Mouse (Mus musculus) midbrain, embryonic 11.5 days (tissue): ENCODE data around the gene Mt1. TPM values are rescaled to one million over a fixed set of nuclear protein-coding genes. Genes with fewer than 3 reads are reported as not detected.
"Not testable (repeated sequence)": the region's sequence is repeated elsewhere in the genome, so short reads cannot be mapped to it uniquely, and the experiment has no call there.

ENCODE experiments used
- ATAC-seq: fragments of 200-750 bp; cut with Nextera tagmentation; 2 replicates; pipeline ENCODE4 v1.8.0; 2017; ENCODE audit warnings: moderate TSS enrichment, moderate library complexity; ENCODE audit not compliant: low FRiP score
- DNase-seq: peaks from one replicate; pipeline ENCODE4 v3.0.0; 2015; ENCODE audit warnings: low spot score; ENCODE audit errors: missing footprints
- H3K27ac ChIP-seq: fragments of 300-500 bp; sonication (generic); 2 replicates; pipeline ENCODE4 v1.5.1; 2014; ENCODE audit warnings: low read depth, low read length
- H3K27me3 ChIP-seq: fragments of 300-500 bp; sonication (generic); 2 replicates; pipeline ENCODE4 v1.6.1; 2014; ENCODE audit warnings: mild to moderate bottlenecking, low read length, moderate library complexity, mixed read lengths; ENCODE audit not compliant: control insufficient read depth, insufficient read depth
- H3K36me3 ChIP-seq: fragments of 300-500 bp; sonication (generic); 2 replicates; pipeline ENCODE4 v1.6.1; 2014; ENCODE audit warnings: mild to moderate bottlenecking, low read length, moderate library complexity, mixed read lengths; ENCODE audit not compliant: control insufficient read depth, insufficient read depth
- H3K4me1 ChIP-seq: fragments of 300-500 bp; sonication (generic); 2 replicates; pipeline ENCODE4 v1.6.1; 2014; ENCODE audit warnings: low read length; ENCODE audit not compliant: control insufficient read depth, insufficient read depth
- H3K4me2 ChIP-seq: fragments of 300-500 bp; sonication (generic); 2 replicates; pipeline ENCODE4 v1.6.1; 2014; ENCODE audit warnings: mild to moderate bottlenecking, moderate library complexity
- H3K4me3 ChIP-seq: fragments of 300-500 bp; sonication (generic); 2 replicates; pipeline ENCODE4 v1.5.1; 2014; ENCODE audit warnings: low read depth, low read length
- H3K9ac ChIP-seq: fragments of 300-500 bp; sonication (generic); 2 replicates; pipeline ENCODE4 v1.6.1; 2014; ENCODE audit warnings: low read length
- H3K9me3 ChIP-seq: fragments of 300-500 bp; sonication (generic); 2 replicates; pipeline ENCODE4 v1.6.1; 2016; ENCODE audit warnings: low read length; ENCODE audit not compliant: control insufficient read depth
- WGBS: fragments of 180-500 bp; shearing (Covaris S2); extraction: QIAGEN DNeasy Blood & Tissue Kit; methylation state at CpG from one replicate; pipeline ENCODE4 v1.1.7; 2014; 5-methylcytosine and 5-hydroxymethylcytosine counted together
- polyA plus RNA-seq: library from polyadenylated mRNA; unstranded; fragments of >200 nt; fragmentation: Nextera tagmentation; extraction: Ambion mirVana; gene quantifications from 2 replicates; pipeline ENCODE4 v1.2.1, GENCODE M21; 2014

Mt1 gene
- 87.0 and 94.1 TPM in 2 replicates for polyA plus RNA-seq

DNA sequence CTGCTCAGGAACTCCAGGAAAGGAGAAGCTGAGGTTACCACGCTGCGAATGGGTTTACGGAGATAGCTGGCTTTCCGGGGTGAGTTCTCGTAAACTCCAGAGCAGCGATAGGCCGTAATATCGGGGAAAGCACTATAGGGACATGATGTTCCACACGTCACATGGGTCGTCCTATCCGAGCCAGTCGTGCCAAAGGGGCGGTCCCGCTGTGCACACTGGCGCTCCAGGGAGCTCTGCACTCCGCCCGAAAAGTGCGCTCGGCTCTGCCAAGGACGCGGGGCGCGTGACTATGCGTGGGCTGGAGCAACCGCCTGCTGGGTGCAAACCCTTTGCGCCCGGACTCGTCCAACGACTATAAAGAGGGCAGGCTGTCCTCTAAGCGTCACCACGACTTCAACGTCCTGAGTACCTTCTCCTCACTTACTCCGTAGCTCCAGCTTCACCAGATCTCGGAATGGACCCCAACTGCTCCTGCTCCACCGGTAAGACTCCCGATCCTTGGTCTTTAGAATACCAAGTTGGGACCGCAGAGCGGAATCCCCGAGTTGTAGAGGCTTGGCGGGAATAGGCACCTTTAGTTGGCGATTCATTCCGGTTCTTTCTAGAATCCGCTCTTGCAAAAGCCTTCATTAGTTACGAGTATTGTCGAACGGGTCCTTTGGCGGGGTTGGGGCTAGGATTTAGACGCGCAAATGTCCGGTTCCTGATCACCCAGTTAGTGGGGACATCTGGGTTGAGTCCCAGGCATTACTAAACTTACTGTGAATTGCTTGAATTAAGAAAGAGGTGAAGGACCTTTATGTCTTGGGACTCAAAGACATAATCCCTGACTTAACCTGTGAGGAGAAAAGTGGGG is at the start of gene Mt1:
TSS of gene Mt1 (plus strand) at position 226 of the 856 bp plus-strand sequence.
- no peak within 1 kb of the TSS for H3K27ac ChIP-seq
- H3K9me3 ChIP-seq, result no peaks in the 10 kb centered on the region
- peak within 1 kb of the TSS; percentile 6; the same call in 1 of the 2 replicates for H3K9ac ChIP-seq
- peaks cover 74% of the 10 kb centered on the region for H3K27me3 ChIP-seq
- under 1% methylated on average over 50 of the region's 50 CpGs for WGBS
- H3K36me3 ChIP-seq, result no peaks in the 10 kb centered on the region
- ATAC-seq (peak; percentile 77), DNase-seq (peak; percentile 97)
- H3K4me1 ChIP-seq, result peaks cover 15% of the 10 kb centered on the region
- peak within 1 kb of the TSS; percentile 30 for H3K4me3 ChIP-seq
- H3K4me2 ChIP-seq, result peak within 1 kb of the TSS; percentile 59

DNA sequence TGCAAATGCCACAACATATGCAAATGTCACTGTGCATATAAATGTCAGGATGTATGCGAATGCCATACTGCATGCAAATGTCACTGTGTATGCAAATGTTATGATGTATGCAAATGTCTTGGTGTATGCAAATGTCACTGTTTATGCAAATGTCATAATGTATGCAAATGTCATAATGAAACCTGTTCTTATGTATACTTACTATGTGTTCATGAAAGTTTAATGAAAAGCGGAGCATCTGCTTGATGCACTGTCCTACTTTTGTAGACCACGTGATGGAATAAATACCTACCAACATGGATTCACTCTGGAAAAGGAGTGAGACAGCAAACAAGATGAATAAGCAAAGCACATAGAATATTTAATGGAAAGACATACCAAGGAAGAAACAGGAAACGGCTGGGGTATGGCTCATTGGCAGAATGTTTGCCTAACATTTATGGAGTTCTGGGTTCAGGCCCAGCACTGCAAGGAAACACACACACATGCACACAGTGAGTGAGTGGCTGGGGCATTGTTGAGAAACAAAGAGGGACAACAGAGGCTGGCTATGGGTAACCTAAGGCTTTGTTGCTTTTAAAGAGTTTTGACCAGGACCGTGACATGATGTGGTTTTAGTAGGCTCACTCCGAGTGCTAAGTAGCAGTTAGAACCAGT is 49.6 kb upstream of the Mt1 start:
- no peak for ATAC-seq

DNA sequence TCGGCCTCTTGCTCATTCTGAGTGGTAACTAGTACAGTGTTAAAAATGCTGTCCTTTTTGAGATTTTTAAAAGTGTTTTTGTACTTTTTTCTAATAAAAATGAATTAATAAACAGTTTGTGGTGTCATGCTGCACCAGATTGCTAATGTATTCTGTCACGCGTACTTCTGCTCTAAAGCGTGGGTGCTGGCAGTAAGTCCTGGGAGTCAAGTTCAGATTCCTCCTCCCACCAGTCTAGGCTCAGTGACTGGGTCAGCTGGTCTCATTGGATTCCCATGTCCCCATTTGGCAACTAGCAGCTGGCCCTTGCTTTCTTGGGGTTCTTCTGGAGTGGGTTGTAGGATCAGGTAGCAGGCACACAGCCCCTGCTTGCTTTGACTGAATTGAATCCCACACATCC is 48.8 kb upstream of the Mt1 start:
- Histone ChIP-seq H3K36me3 (no peaks in the 10 kb centered on the region), H3K9me3 (no peaks in the 10 kb centered on the region), H3K4me3 (no peak overlapping the region), H3K27me3 (no peaks in the 10 kb centered on the region), H3K4me1 (no peaks in the 10 kb centered on the region), H3K4me2 (no peak overlapping the region), H3K9ac (no peak overlapping the region), H3K27ac (no peak overlapping the region)
- DNase-seq, result no peak
- no peak for ATAC-seq
- WGBS, result 96% methylated on average over 4 of the region's 4 CpGs

More for the DNA sequence above, 49.6 kb upstream of the Mt1 start:
- H3K27ac ChIP-seq, result no peak overlapping the region
- no peak for DNase-seq
- H3K4me3 ChIP-seq, result no peak overlapping the region
- no peaks in the 10 kb centered on the region for H3K4me1 ChIP-seq
- no peak overlapping the region for H3K9ac ChIP-seq
- no peaks in the 10 kb centered on the region for H3K36me3 ChIP-seq
- H3K9me3 ChIP-seq, result no peaks in the 10 kb centered on the region
- 70% methylated on average over 6 of the region's 6 CpGs for WGBS
- H3K27me3 ChIP-seq, result no peaks in the 10 kb centered on the region
- no peak overlapping the region for H3K4me2 ChIP-seq

DNA sequence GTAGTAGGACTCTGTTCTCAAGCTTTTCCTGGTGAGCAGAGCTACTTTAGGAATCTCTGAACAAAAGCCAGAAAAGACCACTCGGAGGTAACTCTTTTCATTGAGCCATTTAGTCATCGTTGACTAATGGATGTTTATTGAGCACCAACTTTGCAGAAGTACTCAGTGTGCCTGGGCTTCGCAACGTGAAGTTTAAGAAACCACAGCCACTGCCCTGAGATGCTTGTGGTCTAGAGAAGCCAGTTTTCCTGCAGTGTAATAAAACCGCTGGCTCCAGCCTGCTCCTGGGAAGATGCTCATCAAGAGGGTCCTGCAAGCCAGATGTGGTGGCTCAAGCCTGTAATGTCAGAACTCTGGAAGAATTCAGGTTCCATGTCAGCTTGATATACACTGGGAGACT is 46.8 kb upstream of the Mt1 start:
- 87% methylated on average over 5 of the region's 5 CpGs for WGBS

DNA sequence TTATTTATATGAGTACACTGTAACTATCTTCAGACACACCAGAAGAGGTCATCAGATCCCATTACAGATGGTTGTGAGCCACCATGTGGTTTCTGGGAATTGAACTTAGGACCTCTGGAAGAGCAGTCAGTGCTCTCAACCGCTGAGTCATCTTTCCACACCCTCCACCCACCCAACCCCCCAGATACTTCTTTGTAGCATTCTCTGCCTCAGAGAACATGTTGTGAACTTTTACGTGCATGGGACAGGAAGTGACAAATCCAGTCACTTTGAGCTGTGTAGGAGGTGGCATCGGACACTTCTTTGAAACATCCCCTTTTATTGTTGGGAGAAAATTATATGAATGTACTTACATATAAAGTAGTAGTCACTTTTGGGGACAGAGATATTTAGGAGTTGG is 44.3 kb upstream of the Mt1 start:
- H3K4me1 ChIP-seq, H3K36me3 ChIP-seq, H3K9me3 ChIP-seq, ATAC-seq, H3K4me2 ChIP-seq, H3K4me3 ChIP-seq, H3K27ac ChIP-seq, H3K27me3 ChIP-seq, DNase-seq, H3K9ac ChIP-seq: not testable (repeated sequence)
- WGBS, result 82% methylated on average over 3 of the region's 3 CpGs

More for the DNA sequence above, 46.8 kb upstream of the Mt1 start:
- H3K36me3 ChIP-seq, result no peaks in the 10 kb centered on the region
- H3K4me2 ChIP-seq, result no peak overlapping the region
- no peak overlapping the region for H3K9ac ChIP-seq
- no peak for ATAC-seq
- no peak overlapping the region for H3K27ac ChIP-seq
- H3K4me3 ChIP-seq, result no peak overlapping the region
- no peak for DNase-seq
- no peaks in the 10 kb centered on the region for H3K4me1 ChIP-seq
- no peaks in the 10 kb centered on the region for H3K27me3 ChIP-seq
- no peaks in the 10 kb centered on the region for H3K9me3 ChIP-seq

DNA sequence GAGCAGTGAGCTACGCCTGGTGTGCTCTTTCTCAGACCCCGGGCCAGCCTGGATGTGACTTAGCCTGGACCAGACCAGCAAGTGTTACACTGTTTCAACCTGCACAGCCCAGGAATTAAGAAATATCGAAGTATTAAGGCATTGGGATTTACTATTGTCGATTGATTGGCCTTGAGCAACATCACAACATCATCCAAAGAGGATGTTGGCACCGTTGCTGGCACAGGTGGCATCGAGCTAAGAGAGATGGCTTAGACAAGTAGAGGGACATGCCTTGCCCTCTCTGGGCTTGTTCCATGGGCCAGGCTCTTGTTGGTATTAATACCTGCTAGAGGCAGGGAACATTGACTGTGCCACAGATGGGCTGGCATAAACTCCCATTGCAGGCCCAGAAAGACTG is 43.3 kb upstream of the Mt1 start:
- Histone ChIP-seq H3K9me3 (no peaks in the 10 kb centered on the region), H3K27me3 (no peaks in the 10 kb centered on the region), H3K4me3 (no peak overlapping the region), H3K4me2 (no peak overlapping the region), H3K4me1 (no peaks in the 10 kb centered on the region), H3K27ac (no peak overlapping the region), H3K9ac (no peak overlapping the region), H3K36me3 (no peaks in the 10 kb centered on the region)
- 91% methylated on average over 6 of the region's 6 CpGs for WGBS
- DNase-seq (no peak), ATAC-seq (no peak)

DNA sequence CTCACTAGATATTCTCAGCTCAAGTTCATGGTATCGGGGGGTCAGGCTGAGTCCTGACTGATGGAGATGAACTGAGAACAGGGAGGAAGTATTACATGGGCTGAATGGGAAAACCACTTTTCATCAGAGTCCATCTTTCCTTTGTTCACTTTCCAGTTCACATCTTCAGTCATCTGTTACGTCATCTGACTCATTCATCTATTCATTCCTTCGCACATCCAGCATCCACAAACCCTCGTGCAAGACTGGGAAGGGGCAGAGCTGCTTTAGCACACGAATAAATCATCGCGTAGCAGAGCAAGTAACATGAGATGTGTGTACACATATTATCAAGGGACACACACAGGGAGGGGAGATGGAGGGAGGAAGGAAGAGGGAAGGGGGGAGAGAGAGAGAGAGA is 42.7 kb upstream of the Mt1 start:
- WGBS, result 83% methylated on average over 7 of the region's 7 CpGs
- H3K4me2 ChIP-seq, result no peak overlapping the region
- no peak for ATAC-seq
- H3K36me3 ChIP-seq, result no peaks in the 10 kb centered on the region
- H3K27me3 ChIP-seq, result no peaks in the 10 kb centered on the region
- H3K27ac ChIP-seq, result no peak overlapping the region
- H3K9me3 ChIP-seq, result no peaks in the 10 kb centered on the region
- DNase-seq, result no peak
- H3K9ac ChIP-seq, result no peak overlapping the region
- no peaks in the 10 kb centered on the region for H3K4me1 ChIP-seq
- H3K4me3 ChIP-seq, result no peak overlapping the region

DNA sequence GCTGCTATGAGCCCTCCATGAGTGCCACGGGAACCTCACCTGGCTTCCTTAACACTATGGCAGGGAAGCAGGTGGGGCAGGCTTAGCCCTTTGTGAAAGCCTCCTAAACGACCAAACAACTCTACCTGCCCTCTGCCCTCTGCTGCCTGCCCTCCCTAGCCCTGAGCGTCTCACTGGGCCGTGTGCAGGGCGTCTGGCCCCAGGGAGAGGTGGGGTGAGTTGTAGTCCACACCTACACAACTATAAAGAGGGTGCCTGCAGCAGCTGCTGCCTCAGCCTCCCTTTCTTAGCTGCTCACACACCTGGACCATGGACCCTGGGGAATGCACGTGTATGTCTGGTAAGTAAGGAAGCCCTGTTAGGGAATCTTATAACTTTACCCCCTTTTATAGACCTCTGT is 41.9 kb upstream of the Mt1 start, which contains the start of gene Mt4:
TSS of gene Mt4 (plus strand) at position 265 of the 400 bp plus-strand sequence.
- H3K9ac ChIP-seq, result no peak within 1 kb of the TSS
- no peaks in the 10 kb centered on the region for H3K4me1 ChIP-seq
- DNase-seq (no peak), ATAC-seq (no peak)
- H3K36me3 ChIP-seq, result no peaks in the 10 kb centered on the region
- H3K27me3 ChIP-seq, result no peaks in the 10 kb centered on the region
- no peak within 1 kb of the TSS for H3K27ac ChIP-seq
- H3K9me3 ChIP-seq, result no peaks in the 10 kb centered on the region
- no peak within 1 kb of the TSS for H3K4me3 ChIP-seq
- H3K4me2 ChIP-seq, result no peak within 1 kb of the TSS
- WGBS, result 62% methylated on average over 6 of the region's 6 CpGs

DNA sequence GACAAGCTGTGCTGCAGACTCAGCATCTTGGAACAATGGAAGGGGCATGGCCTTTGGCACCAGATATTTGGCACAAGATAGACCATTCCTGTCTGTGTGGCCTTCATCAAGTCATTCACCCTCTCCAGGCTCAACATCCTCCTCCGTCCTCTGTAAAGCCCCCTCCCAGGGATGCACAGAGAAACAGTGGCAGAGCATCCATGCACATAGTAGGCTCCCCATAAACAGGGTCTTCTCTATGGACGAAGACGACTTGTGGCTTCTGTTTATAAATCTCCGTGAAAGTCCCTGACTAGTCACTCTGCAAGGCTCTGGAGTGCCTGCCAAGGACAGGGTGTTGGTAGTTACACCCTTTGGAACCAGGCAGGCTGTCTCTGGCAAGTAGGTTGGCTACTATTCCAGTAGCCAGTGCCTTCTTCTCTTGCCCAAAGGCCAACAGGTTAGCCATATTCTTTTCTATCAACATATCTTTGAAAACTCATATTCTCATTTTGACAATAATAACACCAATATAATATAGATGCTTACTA is 38.6 kb upstream of the Mt1 start:
- DNase-seq, result no peak
- Histone ChIP-seq H3K27me3 (no peaks in the 10 kb centered on the region), H3K9ac (no peak overlapping the region), H3K4me3 (no peak overlapping the region), H3K36me3 (no peaks in the 10 kb centered on the region), H3K4me2 (no peak overlapping the region), H3K27ac (no peak overlapping the region), H3K9me3 (no peaks in the 10 kb centered on the region), H3K4me1 (no peaks in the 10 kb centered on the region)
- 78% methylated on average over 4 of the region's 4 CpGs for WGBS
- ATAC-seq, result no peak
